Mouse (Mus musculus) cerebellum, postnatal 4 days (tissue): ENCODE results near the gene Fuk.
"Not testable (repeated sequence)": the region's sequence is repeated elsewhere in the genome, so short reads cannot be mapped to it uniquely, and the experiment has no call there.

Experiments used
- DNase-seq, 2 experiments: peaks; one replicate each; pipeline ENCODE4 v3.0.0; 2022; ENCODE audit warnings: low spot score in 2 of 2, mixed read lengths in 1 of 2

Fuk gene

GRCm38 (mm10) chr8:110881741-110882310 is 20.5 kb downstream of the Fuk start:
- DNase-seq = no peak

GRCm38 (mm10) chr8:110877862-110878261 is 24.4 kb downstream of the Fuk start:
- DNase-seq = no peak

GRCm38 (mm10) chr8:110870501-110870900 is 31.8 kb downstream of the Fuk start:
- DNase-seq = no peak

- DNase-seq = not testable (repeated sequence)
These were observed 40.8 kb downstream of the Fuk start for GRCm38 (mm10) chr8:110861347-110862025.

- no peak for DNase-seq
These were observed 42.4 kb downstream of the Fuk start for GRCm38 (mm10) chr8:110859651-110860501.

GRCm38 (mm10) chr8:110856760-110857461 is 45.4 kb downstream of the Fuk start:
- no peak for DNase-seq

GRCm38 (mm10) chr8:110856073-110856472 is 46.2 kb downstream of the Fuk start:
- DNase-seq = not testable (repeated sequence)

GRCm38 (mm10) chr8:110851186-110851585 is 51.1 kb downstream of the Fuk start:
- DNase-seq = no peak

GRCm38 (mm10) chr8:110847645-110848495 is 54.4 kb downstream of the Fuk start:
- no peak for DNase-seq

- no peak for DNase-seq
These were observed 55.1 kb downstream of the Fuk start for GRCm38 (mm10) chr8:110847171-110847549.

- peak; percentile 71 to 79 for DNase-seq
These were observed 55.7 kb downstream of the Fuk start, which contains the start of the genes Cog4 and Sf3b3 for GRCm38 (mm10) chr8:110846405-110847170. Cog4 (plus strand) TSS chr8:110846600. Sf3b3 (minus strand) TSS chr8:110846787.

- DNase-seq = no peak
These were observed 56.4 kb downstream of the Fuk start for GRCm38 (mm10) chr8:110845821-110846404.

GRCm38 (mm10) chr8:110844941-110845340 is 57.3 kb downstream of the Fuk start:
- DNase-seq = no peak

- DNase-seq = no peak
These were observed 59.1 kb downstream of the Fuk start for GRCm38 (mm10) chr8:110843207-110843606.

- DNase-seq = no peak
These were observed 60.2 kb downstream of the Fuk start for GRCm38 (mm10) chr8:110842012-110842574.
